Mouse (Mus musculus): Measurements from ENCODE around the gene Tecpr2. TPM values are rescaled to one million over a fixed set of nuclear protein-coding genes. Genes with fewer than 3 reads are reported as not detected.

Gene Tecpr2
- total and polyA plus RNA-seq, 3 experiments = 2.8 to 7.5 (median 3.1) TPM

DNA sequence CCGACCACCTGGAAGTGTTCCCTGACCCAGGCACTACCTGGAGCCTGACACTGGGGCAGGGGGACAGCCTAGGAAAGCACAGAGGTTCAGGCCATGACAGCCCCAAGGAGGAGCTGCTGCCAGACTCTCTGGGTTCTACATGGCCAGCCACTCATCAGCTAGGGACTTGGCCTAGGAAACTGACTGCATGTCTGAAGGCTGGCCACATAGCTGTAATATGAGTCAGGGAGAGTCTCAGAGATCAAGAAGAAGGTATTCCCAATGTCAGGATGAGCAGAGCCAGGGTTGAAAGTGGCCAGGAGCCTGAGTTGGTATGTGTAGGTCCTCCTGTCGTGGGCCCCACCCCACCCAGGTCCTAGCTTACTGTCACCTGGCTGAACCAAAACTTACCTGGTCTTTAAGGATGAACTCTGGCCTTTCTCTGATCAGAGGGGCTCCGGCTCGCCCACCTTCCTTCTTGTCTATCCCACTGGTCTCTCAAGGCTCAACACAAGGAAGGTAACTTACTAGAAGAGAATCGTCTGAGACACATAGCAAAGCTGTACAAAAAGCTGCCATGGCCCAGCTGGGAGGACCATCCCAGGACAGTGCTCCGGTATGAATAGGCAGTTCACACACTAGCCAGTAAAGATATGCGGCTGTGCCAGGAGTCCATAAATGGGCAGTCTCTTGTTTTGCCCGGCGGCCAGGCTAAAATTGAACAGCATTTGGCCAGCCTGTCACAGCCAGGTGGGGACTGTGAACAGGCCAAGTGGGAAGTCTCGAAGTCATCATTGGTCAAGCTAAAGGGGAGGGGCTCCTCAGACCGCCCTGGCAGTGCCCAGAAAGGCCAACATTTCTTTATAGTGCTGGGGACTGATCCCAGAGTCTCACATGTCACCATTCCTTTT lies 97.7 kb downstream of the Tecpr2 start:
- H3K4me2 ChIP-seq (ENCODE audit: insufficient read depth, low read depth, poor library complexity, severe bottlenecking) = no peak overlapping the region
- in situ Hi-C loops (cut with MboI; ENCODE audit: low pct_ligation_motif_present, low pct_unique_long_range_greater_than_20kb, low sequenced_read_pairs) = no loop called here
- H3K27me3 ChIP-seq (replicated peaks) = peaks cover 4% of the 10 kb centered on the region
- H3K79me2 ChIP-seq (replicated peaks; ENCODE audit: control insufficient read depth, extremely low read depth, insufficient read depth, poor library complexity, severe bottlenecking) = no peaks in the 10 kb centered on the region
- H3K27ac ChIP-seq (ENCODE audit: insufficient read depth, low read depth) = no peak overlapping the region
- H3K36me3 ChIP-seq (replicated peaks in 1 of 2; ENCODE audit: control insufficient read depth in 1 of 2, insufficient read depth in 1 of 2, low read length in 1 of 2) = no peaks in the 10 kb centered on the region
- no peak for DNase-seq (ENCODE audit: extremely low read depth)
- no peak for TF ChIP-seq MAX (IDR thresholded peaks at IDR 0.05; ENCODE audit: low read length)
- no peak for TF ChIP-seq SIN3A (IDR thresholded peaks at IDR 0.05; ENCODE audit: low read length)
- no peak for TF ChIP-seq MYC (IDR thresholded peaks at IDR 0.05; ENCODE audit: low read depth, low read length)
- no peak for TF ChIP-seq CTCF (conservative IDR thresholded peaks at IDR 0.05 in 1 of 2, IDR thresholded peaks at IDR 0.05 in 1 of 2; ENCODE audit: low read depth in 2 of 2, low read length in 2 of 2)
- no peak for TF ChIP-seq RCOR1 (conservative IDR thresholded peaks at IDR 0.05; ENCODE audit: low read depth, low read length)
- no peak for TF ChIP-seq ZKSCAN1 (IDR thresholded peaks at IDR 0.05; ENCODE audit: borderline replicate concordance, low read depth, low read length)
- TF ChIP-seq ELF1 (IDR thresholded peaks at IDR 0.05; ENCODE audit: low read depth, low read length) = no peak
- no peak for TF ChIP-seq MAFK (IDR thresholded peaks at IDR 0.05; ENCODE audit: insufficient replicate concordance, low read length)
- no peak for TF ChIP-seq ZMIZ1 (IDR thresholded peaks at IDR 0.05; ENCODE audit: low read depth, low read length)
- no peak for TF ChIP-seq CHD1 (IDR thresholded peaks at IDR 0.05; ENCODE audit: low read depth, low read length)
- TF ChIP-seq PAX5 (IDR thresholded peaks at IDR 0.05; ENCODE audit: low read length) = no peak
- TF ChIP-seq ZNF384 (IDR thresholded peaks at IDR 0.05; ENCODE audit: low read depth, low read length) = no peak
- no peak for TF ChIP-seq MEF2A (IDR thresholded peaks at IDR 0.05; ENCODE audit: borderline replicate concordance, low read depth, low read length)
- TF ChIP-seq RAD21 (IDR thresholded peaks at IDR 0.05; ENCODE audit: low read depth, low read length) = no peak
- no peak for TF ChIP-seq POLR2A (IDR thresholded peaks at IDR 0.05; ENCODE audit: low read depth, low read length)
- TF ChIP-seq USF2 (conservative IDR thresholded peaks at IDR 0.05; ENCODE audit: low read depth, low read length) = no peak
- TF ChIP-seq JUN (IDR thresholded peaks at IDR 0.05; ENCODE audit: insufficient read depth, low read depth, low read length) = no peak
- H3K4me3 ChIP-seq (replicated peaks in 1 of 3; ENCODE audit: low read depth in 2 of 3, low read length in 2 of 3, poor library complexity in 1 of 3) = no peak overlapping the region
- no peak overlapping the region for H3K9ac ChIP-seq (ENCODE audit: insufficient read depth, low read depth)
- dilution Hi-C loops (cut with MboI; ENCODE audit: extremely low pct_ligation_motif_present, extremely low pct_unique_long_range_greater_than_20kb, low sequenced_read_pairs) = no loop called here
- H3K4me1 ChIP-seq (ENCODE audit: control insufficient read depth in 1 of 2, insufficient read depth in 2 of 2) = peaks cover 20 to 36% of the 10 kb centered on the region in 2 experiments
- H3K9me3 ChIP-seq (replicated peaks; ENCODE audit: low read length) = no peaks in the 10 kb centered on the region

DNA sequence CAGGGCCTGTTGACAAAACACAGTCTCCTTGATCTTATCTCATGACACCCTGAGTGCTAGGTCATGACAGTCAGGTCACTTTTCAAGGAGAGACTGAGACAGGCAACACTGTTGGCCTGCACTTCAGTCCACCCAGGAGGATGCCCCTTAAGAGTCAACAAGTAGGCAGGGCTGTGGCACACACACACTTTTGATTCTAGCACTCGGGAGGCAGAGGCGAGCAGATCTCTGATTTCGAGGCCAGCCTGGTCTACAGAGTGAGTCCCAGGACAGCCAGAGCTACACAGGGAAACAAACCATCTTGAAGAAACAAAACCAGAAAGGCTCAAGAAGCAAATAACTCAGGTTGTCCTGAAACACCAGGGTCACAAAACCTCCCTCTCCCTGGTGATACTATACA lies 100.3 kb downstream of the Tecpr2 start:
- Histone ChIP-seq H3K9ac (ENCODE audit: insufficient read depth, low read depth) (no peak overlapping the region), H3K4me3 (replicated peaks in 1 of 3; ENCODE audit: low read depth in 2 of 3, low read length in 2 of 3, poor library complexity in 1 of 3) (no peak overlapping the region), H3K27ac (ENCODE audit: insufficient read depth, low read depth) (no peak overlapping the region), H3K4me1 (ENCODE audit: control insufficient read depth in 1 of 2, insufficient read depth in 2 of 2) (peaks cover 9 to 23% of the 10 kb centered on the region in 2 experiments), H3K79me2 (replicated peaks; ENCODE audit: control insufficient read depth, extremely low read depth, insufficient read depth, poor library complexity, severe bottlenecking) (no peaks in the 10 kb centered on the region), H3K36me3 (replicated peaks in 1 of 2; ENCODE audit: control insufficient read depth in 1 of 2, insufficient read depth in 1 of 2, low read length in 1 of 2) (no peaks in the 10 kb centered on the region), H3K9me3 (replicated peaks; ENCODE audit: low read length) (no peaks in the 10 kb centered on the region), H3K4me2 (ENCODE audit: insufficient read depth, low read depth, poor library complexity, severe bottlenecking) (no peak overlapping the region), H3K27me3 (replicated peaks) (no peaks in the 10 kb centered on the region)
- no peak for DNase-seq (ENCODE audit: extremely low read depth)
- TF ChIP-seq ZC3H11A (IDR thresholded peaks at IDR 0.05; ENCODE audit: low read depth, low read length) (no peak), MYC (IDR thresholded peaks at IDR 0.05; ENCODE audit: low read depth, low read length) (no peak), USF1 (IDR thresholded peaks at IDR 0.05; ENCODE audit: low read depth, low read length) (no peak), CHD2 (IDR thresholded peaks at IDR 0.05; ENCODE audit: low read length) (no peak), SIN3A (IDR thresholded peaks at IDR 0.05; ENCODE audit: low read length) (no peak), EP300 (IDR thresholded peaks at IDR 0.05; ENCODE audit: low read length) (no peak), UBTF (IDR thresholded peaks at IDR 0.05; ENCODE audit: low read depth, low read length) (no peak), IRF4 (IDR thresholded peaks at IDR 0.05; ENCODE audit: low read depth, low read length) (no peak), ZMIZ1 (IDR thresholded peaks at IDR 0.05; ENCODE audit: low read depth, low read length) (no peak)
- dilution Hi-C loops (cut with MboI; ENCODE audit: extremely low pct_ligation_motif_present, extremely low pct_unique_long_range_greater_than_20kb, low sequenced_read_pairs) (no loop called here), in situ Hi-C loops (cut with MboI; ENCODE audit: low pct_ligation_motif_present, low pct_unique_long_range_greater_than_20kb, low sequenced_read_pairs) (no loop called here)

Data from CH12.LX (cell line).